Mouse (Mus musculus): ENCODE data around the gene Rps2. TPM values are rescaled to one million over a fixed set of nuclear protein-coding genes. Genes with fewer than 3 reads are reported as not detected.
"Not testable (repeated sequence)": the region's sequence is repeated elsewhere in the genome, so short reads cannot be mapped to it uniquely, and the experiment has no call there.

Rps2 gene
- total RNA-seq, 1 experiment from 2014 or later: 669 TPM

DNA sequence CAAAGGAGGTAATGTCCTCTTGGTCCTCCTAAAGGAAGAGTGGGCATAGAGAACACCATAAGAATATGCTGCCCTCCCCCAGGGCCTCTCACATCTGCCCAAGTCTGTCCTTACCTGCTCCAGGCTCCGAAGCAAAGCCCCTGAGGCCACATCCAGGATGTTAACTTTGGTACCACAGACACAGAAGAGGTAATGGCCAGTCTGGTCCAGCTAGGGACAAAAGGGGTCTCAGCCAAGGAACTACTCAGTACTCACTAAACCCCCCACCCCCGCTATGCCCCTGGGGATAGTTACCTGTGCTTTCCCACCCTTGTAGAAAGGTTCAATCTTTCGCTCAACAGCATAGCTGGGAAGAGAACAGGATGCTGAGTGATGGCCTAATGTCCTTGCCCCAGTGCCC, 12.1 kb upstream of the Rps2 start:
- no peak for DNase-seq

DNA sequence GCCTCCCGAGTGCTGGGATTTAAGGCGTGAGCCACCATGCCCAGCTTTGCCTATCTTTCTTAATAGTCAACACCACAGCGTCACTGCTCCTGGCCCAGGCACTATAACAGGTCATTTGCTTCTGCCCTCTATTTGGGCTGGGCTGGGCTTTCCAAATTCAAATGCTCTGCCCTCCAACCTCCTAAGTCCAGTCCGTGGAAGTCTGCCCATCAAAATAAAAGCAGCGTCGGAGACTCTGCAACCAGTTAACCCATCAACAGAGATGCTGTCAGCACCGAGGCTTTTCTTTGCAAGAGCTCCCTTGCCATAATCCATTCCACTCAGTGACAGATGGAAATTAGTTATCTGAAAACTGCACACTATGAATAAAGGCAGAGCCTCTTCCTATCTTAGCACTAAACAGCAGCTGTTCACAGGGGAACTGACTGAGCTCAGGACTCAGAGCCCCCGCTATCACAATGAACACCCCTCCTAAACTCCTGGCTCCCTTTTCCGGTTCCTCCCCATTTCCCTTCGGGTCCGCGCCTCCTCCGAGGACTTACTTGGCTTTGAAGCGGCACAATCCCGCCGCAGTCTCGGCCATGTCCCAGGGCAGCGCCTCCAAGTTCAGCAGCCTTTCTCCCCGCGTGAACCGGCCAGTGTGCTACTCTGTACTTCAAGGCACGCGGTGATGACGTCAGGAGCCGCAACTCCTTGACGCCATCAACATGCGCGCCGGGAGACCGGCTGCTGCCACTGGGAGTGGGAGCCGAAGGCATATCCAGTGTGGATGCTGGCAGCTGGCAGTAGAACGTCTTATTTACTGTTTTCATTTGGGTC, 10.7 kb upstream of the Rps2 start, which contains the start of gene Tbl3:
Gene Tbl3, minus strand, starts transcription at position 679 of the 819 bp plus-strand sequence.
- peak; percentile 93 for DNase-seq

DNA sequence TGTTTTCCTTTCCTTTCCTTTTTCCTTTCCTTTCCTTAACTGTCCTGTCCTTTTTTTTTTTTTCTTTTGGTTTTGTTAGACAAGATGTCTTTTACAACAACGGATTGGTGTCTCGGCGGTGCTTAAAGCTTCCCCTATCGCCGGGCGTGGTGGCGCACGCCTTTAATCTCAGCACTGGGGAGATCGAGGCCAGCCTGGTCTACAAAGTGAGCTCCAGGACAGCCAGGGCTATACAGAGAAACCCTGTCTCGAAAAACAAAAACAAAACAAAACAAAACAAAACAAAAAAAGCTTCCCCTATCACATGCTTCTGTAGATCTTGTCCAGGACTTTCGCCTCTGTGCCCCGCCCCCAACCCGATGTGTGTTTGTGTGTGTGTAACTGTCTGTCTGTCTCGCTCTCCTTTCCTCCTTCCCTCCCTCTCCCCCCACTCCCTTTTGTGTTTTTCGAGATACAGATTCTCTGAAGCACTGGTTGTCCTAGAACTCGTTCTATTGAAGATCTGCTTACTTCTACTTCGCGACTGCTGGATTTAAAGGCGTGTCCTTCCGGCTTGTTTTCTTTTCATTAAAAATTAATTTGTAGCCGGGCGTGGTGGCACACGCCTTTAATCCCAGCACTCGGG, 10.0 kb upstream of the Rps2 start:
- no peak for DNase-seq

DNA sequence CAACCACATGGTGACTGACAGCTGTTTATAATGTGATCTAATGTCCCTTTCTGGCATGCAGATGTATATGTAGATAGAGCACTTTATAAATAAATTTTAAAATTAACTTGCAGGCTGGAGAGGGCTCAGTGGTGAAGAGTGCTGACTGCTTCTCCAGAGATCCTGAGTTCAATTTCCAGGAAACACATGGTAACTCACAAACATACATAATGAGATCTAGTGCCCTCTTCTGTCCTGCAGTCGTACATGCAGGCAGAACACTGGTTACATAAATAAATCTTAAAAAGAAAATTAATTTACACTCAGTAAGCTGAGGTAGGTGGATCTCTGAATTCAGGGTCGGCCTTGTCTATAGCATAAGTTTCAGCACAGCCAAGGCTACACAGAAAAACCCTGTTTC, 9.3 kb upstream of the Rps2 start:
- no peak for DNase-seq

DNA sequence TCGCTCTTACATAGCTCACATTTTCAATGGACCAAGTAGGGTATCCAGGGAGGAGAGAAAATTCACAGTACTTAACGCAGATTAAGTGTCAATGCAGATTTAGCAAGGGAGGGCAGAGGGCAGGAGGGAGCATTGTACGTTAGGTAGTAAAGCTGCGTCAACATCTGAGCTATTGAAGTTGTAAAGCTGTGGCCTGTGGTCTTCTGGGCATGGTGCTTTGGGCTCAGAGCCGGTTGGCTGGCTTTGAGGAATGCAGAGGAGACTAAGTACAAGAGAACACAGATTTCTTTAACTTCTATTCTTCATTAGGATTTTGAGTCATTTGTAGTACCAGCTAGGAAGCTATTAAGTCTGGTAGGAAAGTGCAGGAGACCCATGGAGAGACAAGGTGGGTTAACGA, 2.4 kb upstream of the Rps2 start:
- no peak for DNase-seq

DNA sequence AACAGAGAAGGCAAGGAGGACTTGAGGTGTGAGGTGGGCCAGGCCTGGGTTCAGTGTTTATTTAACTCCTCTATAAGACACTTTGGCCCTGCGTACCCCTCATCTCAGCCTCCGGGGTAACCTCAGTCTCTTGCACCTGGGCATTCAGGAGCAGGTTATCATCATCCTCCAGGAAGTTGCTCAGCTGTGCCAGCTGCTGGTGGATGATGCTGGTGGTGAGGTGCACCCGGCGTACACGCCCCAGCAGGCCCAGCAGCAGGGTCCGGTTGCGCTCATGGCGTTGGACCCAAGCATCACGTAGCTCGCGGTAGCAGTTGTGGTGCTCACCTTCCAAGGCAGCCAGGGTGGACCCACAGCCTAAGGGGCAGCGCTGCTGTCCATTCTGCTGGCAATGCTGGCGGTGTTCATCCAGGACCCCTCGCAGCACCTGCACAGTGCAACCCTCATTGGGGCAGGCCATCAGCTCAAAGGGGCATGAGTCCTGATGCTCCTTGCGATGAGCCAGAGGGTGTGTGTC, 1.7 kb upstream of the Rps2 start:
- no peak for DNase-seq

DNA sequence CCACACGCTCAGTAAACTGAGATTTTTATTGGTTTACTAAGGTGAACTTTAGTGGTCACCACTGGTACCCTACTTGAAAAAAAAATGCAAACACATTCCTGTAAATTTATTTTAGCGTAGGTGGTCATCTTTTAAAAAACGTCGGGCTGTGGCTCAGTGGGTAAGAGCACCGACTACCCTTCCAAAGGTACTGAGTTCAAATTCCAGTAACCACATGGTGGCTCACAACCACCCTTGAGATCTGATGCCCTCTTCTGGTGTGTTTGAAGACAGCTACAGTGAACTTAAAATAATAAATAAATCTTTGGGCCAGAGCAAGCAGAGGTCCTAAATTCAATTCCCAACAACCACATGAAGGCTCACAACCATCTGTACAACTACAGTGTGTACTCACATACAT, 1.0 kb downstream of the Rps2 start:
- DNase-seq: not testable (repeated sequence)

DNA sequence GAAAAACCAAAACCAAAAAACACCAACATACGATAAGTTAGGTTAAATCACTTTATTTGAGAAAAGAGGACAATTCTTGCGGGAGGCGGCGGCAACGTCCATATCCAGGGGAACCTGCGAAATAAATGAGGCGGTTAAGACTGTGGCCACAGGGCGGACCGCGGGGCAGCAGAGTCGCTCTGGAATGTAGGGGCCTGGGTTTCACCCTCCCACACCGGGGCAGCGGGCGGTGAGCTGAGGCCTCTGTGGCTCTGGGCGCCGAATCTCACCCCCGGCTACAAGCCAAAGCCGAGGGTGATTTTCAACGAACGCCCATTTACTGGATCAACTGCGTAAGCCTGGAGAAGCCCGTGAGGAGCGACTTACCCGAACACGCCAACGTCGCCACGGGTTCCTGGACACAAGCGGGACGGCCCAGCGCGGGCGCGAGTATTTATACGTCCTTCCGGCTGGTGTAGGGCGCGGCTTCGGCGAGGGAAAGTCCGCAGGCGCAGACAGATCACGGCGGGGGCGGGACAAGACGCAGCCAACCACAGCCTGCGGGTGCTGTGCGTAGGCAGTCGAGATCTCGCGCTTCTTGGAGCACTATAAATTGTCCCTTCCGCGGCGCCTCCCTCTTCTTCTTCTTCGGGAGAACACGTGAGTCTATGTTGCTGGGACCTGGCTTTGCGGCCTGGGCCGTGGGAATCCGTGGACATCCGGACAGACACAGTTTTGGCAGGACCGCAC, 1.7 kb downstream of the Rps2 start:
- DNase-seq: peak; percentile 96

DNA sequence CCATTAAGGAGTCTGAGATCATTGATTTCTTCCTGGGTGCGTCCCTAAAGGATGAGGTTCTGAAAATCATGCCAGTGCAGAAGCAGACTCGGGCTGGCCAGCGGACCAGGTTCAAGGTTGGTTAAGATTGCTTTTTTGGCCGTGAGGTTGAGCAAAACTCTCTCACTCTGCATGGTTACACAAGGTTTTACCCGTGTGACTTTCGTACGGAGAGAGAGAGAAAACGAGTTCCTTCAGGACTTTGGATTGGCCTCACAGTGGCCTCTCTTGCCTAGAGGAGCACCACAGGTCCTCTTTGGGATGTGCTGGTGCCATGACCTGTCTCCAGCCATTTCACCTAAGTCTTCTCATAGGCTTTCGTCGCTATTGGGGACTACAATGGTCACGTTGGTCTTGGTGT, 2.7 kb downstream of the Rps2 start:
- DNase-seq: not testable (repeated sequence)

DNA sequence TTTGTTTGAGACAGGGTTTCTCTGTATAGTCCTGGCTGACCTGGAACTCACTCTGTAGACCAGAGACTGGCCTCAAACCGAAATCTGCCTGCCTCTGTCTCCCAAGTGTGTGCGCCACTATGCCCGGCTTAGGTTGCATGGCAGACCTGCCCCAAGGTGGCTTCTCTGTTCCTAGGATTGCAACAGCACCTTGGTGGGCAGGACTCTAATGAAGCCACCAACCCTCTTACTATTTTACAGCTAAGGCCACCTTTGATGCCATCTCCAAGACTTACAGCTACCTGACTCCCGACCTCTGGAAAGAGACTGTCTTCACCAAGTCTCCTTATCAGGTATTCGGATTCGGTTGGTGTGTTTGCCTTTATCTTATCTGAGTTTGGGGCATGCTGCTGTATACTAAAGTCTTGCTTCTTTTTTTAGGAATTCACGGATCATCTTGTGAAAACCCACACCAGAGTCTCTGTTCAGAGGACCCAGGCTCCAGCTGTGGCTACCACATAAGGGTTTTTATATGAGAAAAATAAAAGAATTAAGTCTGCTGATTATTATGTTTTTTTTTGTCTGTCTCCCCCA, 3.6 kb downstream of the Rps2 start:
- not testable (repeated sequence) for DNase-seq

DNA sequence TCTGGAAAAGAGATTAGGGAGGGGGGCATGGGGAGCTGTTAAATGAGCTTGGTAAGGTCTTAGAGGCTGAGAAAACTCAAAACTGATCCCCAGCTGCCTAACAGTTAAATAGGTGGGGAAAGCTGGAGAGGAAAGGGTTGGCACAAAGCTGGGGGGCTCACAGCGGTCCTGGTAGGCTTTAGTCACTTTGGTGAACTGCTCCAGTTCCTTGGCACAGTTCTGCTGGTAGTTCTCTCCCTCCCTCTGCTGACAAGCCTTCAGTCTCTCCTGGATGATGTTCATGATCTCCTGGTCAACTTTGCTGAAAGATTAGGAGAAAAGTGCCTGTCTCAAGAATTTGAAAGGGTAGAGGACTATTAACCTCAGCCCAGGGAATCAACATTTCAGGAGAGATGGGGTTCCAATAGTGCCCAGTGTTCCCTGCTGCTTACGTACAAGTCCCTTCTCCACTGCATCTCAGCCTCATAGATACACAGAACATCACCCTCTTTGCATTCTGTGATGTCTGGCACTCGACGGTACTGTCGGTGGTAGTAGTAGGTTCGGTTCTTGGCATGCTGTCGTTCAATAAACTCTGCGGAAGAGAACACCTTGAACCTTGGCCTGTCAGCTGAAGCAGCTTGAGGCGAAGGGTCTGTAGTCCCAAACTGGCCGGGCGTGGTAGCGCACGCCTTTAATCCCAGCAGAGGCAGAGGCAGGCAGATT, 4.5 kb downstream of the Rps2 start:
- no peak for DNase-seq

DNA sequence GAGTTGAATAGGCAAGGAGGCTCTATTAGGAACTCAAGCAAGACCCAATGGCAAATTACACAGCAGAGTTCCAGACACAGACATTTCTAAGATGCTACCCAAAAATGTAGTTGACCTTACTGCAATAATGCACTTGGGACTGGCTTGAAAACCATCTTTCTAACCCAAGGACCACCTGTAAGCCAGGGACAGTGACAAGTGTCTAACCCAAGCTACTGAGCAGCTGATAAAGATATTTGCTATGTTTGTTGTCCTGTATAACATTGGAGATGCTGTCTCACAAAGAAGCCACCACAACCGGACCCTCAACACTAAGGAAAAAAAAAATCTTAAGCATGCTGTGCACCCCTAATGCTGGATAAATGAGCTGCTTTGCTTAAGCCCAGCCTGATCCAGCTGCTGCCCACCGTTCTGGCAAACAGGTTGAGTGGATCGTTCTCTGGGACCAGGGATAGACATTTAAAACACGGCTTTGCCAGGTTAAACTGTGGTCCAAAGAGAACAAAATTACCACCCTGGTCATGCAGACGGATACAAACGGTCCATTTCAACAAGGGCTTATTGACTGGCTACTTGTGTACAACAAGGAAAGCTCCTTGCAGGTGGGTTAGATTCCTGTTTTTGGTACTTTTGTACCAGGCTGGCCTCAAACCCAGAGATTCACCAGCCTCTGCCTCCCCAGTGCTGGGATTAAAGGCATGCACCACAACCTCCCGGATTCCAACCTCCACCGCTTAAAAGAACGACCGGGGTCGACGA, 5.4 kb downstream of the Rps2 start:
- no peak for DNase-seq

DNA sequence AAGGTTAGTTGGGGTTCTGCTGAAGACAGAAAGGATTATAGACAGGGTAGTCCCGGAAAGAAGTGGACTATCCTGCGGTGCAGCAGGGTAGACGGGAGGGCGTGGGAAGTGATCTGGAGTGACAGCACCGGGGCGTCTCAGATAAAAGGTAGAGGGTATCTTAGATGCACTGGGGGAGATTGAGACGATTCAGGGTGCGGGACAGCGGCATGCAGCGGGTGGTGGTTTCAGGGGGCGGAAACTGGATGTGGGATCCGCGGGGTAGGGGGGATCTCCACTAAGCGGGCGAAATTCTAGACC, 5.9 kb downstream of the Rps2 start:
- no peak for DNase-seq

DNA sequence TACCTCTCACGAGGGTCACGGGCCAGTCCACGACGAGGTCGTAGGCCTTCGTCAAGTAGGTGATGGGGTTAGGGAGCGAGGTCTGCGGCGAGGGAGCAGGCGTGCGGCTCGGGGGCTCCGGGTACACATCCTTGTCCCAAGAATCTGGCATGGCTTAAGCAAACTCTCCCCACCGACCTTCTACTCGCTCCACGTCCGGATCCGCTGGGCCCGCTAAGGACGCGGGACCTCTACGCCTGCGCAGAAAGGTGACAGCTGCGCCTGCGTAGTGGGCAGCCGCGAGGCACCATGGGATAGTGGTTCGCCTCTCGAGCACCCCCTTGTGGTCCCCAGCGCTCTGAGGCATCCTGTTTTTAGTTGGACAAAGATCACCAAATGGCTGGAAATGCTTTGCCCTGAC, 6.3 kb downstream of the Rps2 start, which contains the start of gene Ndufb10:
Gene Ndufb10, minus strand, starts transcription at position 295 of the 400 bp plus-strand sequence.
- peak; percentile 98 for DNase-seq

DNA sequence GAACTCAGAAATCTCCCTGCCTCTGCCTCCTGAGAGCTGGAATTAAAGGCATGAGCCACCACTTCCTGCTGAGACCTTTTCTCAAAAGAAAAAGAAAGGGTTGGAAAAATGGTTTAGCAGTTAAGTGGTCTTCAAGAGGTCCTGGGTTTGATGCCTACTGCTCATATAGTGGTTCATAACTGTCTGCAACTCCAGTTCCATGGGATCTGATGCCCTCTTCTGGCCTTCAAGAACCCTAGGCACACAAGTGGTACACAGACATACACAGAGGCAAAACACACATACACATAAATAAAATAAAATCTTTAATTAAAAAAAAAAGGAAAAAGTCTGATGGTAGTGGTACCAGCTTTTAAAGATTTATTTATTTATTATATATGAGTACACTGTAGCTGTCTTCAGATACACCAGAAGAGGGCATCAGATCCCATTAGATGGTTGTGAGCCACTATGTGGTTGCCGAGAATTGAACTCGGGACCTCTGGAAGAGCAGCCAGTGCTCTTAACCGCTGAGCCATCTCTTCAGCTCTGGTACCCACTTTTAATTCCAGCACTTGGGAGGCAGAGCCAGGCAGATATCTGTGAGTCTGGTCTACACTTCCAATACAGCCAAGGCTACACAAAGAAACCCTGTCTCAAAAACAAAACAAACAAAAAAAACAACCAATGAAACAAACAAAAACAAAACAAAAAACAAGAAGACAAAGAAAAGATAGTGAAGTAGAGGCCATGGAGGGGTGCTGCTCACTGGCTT, 7.9 kb downstream of the Rps2 start:
- no peak for DNase-seq

DNA sequence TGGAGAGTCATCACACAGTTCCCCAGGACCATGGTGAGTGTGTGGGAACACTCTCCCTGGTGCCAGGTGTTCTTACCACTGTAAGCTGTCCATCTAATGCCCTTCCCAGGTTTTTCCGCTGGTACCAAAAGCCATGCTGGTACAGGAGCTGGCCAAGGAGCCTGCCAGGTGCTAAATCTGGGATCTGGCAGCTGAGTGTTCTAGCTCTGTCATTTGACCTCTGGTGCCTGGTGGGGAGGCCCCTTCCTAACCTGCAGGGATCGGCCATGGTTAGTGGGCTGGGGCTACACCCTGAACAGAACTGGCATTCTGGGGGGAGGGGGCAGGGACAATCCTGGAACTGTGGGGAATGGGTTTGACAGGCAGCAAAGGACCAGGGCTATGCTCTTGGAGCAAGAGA, 9.7 kb downstream of the Rps2 start, which contains the start of gene Rpl3l:
Gene Rpl3l, plus strand, starts transcription at position 203 of the 400 bp plus-strand sequence.
- DNase-seq: no peak

DNA sequence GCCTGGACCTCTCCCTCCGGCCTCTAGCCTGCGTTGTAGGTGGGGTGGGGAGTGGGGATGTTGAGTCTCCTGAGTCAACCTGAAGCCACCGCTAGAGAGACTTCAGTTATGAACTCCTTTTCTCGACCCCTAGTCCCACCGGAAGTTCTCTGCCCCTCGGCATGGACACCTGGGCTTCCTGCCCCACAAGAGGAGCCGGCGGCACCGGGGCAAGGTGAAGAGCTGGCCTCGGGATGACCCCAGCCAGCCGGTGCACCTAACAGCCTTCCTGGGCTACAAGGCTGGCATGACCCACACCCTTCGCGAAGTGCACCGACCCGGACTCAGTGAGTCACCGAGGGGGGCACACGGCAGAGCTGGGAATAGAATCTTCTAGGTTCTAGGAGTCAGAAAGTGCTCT, 10.3 kb downstream of the Rps2 start:
- no peak for DNase-seq

DNA sequence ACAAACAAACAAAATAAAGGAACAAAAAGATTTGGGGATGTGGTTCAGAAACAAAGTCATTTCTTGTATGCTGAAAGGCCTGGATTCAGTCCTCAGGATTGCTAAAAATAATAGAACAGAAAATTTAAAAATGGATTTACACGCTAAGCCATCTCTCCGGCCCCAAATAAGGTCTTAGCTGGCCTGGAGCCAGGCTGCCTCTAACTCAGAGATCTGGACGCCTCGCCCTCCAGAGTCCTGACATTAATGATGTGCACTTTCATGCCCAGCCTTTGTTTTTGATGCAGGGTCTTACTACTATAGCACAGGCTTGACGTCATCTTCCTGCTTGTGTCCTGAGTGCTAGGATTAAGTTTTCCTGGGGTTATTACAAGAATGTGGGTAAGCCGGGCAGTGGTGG, 11.2 kb downstream of the Rps2 start:
- DNase-seq: no peak

DNA sequence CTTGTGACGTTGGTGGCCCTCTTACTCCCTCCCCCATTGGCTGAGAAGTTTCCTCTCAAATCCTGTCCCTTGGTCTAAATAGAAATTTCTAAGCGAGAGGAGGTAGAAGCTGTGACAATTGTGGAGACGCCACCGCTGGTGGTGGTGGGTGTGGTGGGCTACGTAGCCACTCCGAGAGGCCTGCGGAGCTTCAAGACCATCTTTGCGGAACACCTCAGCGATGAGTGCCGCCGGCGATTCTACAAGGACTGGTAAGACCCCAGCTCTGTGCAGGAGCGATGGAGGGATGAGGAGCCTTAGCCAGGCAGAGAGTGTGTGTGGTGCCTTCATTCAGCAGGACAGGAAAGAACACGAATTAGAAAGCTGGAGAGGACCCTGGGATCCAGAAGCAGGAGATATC, 12.9 kb downstream of the Rps2 start:
- DNase-seq: no peak

DNA sequence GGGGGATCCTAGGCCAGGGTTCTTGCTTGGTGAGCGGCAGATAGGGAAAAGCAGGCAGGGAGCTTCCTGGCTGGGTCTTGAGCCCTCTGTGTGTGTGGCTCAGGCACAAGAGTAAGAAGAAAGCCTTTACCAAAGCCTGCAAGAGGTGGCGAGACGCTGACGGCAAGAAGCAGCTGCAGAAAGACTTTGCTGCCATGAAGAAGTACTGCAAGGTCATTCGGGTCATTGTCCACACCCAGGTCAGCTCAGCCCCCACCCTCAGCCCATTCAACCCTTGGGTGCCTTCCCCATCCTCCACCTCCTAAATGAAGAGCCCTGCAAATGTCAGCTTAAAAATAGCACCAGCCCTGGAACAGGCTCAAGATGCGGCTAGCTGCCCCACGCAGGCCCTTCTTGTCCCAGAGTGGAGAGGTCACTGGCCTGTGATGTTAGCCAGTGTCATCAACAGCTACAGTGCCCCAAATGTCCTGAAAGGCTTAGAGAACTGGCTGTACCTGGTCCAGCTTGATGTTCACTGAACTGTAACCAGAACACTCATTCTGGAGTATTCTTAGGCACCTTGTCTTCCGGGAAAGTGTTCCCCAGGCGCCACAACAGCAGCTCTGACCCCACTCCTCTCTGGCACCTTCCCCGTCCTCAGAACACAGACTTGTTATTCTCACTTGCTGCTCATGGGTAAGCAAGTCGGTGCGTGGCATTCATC, 14.5 kb downstream of the Rps2 start:
- no peak for DNase-seq

Data from adrenal gland, postnatal 25 days (tissue).